Mouse (Mus musculus) neural tube, embryonic 14.5 days (tissue): ENCODE measurements at regions not wholly inside any gene's neighbourhood (a gene's known extent, or its start where the extent isn't known, plus 50 kb on each side); places are given as distances from the start of the nearest gene placed in this dataset.

Source experiments
- ATAC-seq: fragments of 200-750 bp; cut with Nextera tagmentation; 2 replicates; pipeline ENCODE4 v1.8.0; 2017; ENCODE audit warnings: low read depth, mild to moderate bottlenecking, moderate TSS enrichment, moderate library complexity
- H3K27ac ChIP-seq: fragments of 300-500 bp; sonication (generic); 2 replicates; pipeline ENCODE4 v1.5.1; 2014; ENCODE audit warnings: low read depth, mild to moderate bottlenecking, control low read depth, low read length, moderate library complexity, mixed read lengths
- H3K27me3 ChIP-seq: fragments of 300-500 bp; sonication (generic); 2 replicates; pipeline ENCODE4 v1.6.1; 2014; ENCODE audit warnings: low read length; ENCODE audit not compliant: control insufficient read depth, insufficient read depth
- H3K36me3 ChIP-seq: fragments of 300-500 bp; sonication (generic); 2 replicates; pipeline ENCODE4 v1.6.1; 2014; ENCODE audit warnings: low read length, mixed read lengths; ENCODE audit not compliant: control insufficient read depth, insufficient read depth
- H3K4me1 ChIP-seq: fragments of 300-500 bp; sonication (generic); 2 replicates; pipeline ENCODE4 v1.6.1; 2014; ENCODE audit warnings: low read length; ENCODE audit not compliant: control insufficient read depth, insufficient read depth
- H3K4me2 ChIP-seq: fragments of 300-500 bp; sonication (generic); 2 replicates; pipeline ENCODE4 v1.6.1; 2014; ENCODE audit warnings: mild to moderate bottlenecking, low read depth, low read length, control low read depth
- H3K4me3 ChIP-seq: fragments of 300-500 bp; sonication (generic); 2 replicates; pipeline ENCODE4 v1.5.1; 2014; ENCODE audit warnings: low read depth, low read length, control low read depth, mixed read lengths
- H3K9ac ChIP-seq: fragments of 300-500 bp; sonication (generic); replicated peaks from 2 replicates; pipeline ENCODE4 v1.6.1; 2014; ENCODE audit warnings: low read depth, mild to moderate bottlenecking, control low read depth, low read length, mixed read lengths
- H3K9me3 ChIP-seq: fragments of 300-500 bp; sonication (generic); 2 replicates; pipeline ENCODE4 v1.6.1; 2016; ENCODE audit warnings: low read length; ENCODE audit not compliant: control insufficient read depth
- WGBS: fragments of 180-500 bp; shearing (Covaris S2); extraction: QIAGEN DNeasy Blood & Tissue Kit; methylation state at CpG from one replicate; pipeline ENCODE4 v1.1.7; 2014; 5-methylcytosine and 5-hydroxymethylcytosine counted together

- H3K27ac ChIP-seq: no peak overlapping the region
- no peak for ATAC-seq
- no peak overlapping the region for H3K4me3 ChIP-seq
- no peak overlapping the region for H3K9ac ChIP-seq
- no peaks in the 10 kb centered on the region for H3K36me3 ChIP-seq
- 95% methylated on average over 1 of the region's 1 CpGs for WGBS
- H3K27me3 ChIP-seq: no peaks in the 10 kb centered on the region
- H3K4me2 ChIP-seq: no peak overlapping the region
- no peaks in the 10 kb centered on the region for H3K9me3 ChIP-seq
- H3K4me1 ChIP-seq: no peaks in the 10 kb centered on the region
These were observed 1781.7 kb downstream of the Pcdh7 start for GRCm38 (mm10) chr5:59499441-59499840.

- WGBS: 37% methylated on average over 2 of the region's 2 CpGs
- ATAC-seq: peak; percentile 51; the same call in 1 of the 2 replicates
- Histone ChIP-seq H3K36me3 (no peaks in the 10 kb centered on the region), H3K9me3 (no peaks in the 10 kb centered on the region), H3K27me3 (no peaks in the 10 kb centered on the region), H3K4me2 (no peak overlapping the region), H3K9ac (no peak overlapping the region), H3K4me3 (no peak overlapping the region), H3K4me1 (no peaks in the 10 kb centered on the region), H3K27ac (no peak overlapping the region)
These were observed 1827.9 kb downstream of the Pcdh7 start for GRCm38 (mm10) chr5:59545649-59546048.

- 68% methylated on average over 1 of the region's 1 CpGs for WGBS
- no peak; the same call in 1 of the 2 replicates for ATAC-seq
- no peaks in the 10 kb centered on the region for H3K4me1 ChIP-seq
- no peak overlapping the region for H3K27ac ChIP-seq
- H3K9me3 ChIP-seq: no peaks in the 10 kb centered on the region
- no peak overlapping the region for H3K4me3 ChIP-seq
- no peaks in the 10 kb centered on the region for H3K36me3 ChIP-seq
- no peaks in the 10 kb centered on the region for H3K27me3 ChIP-seq
- no peak overlapping the region for H3K9ac ChIP-seq
- H3K4me2 ChIP-seq: no peak overlapping the region
These were observed 1873.4 kb downstream of the Pcdh7 start for GRCm38 (mm10) chr5:59591149-59591548.
